Mouse (Mus musculus): ENCODE results near the gene Clasp2.

GRCm38 (mm10) chr9:113837001-113837400 is 95.7 kb downstream of the Clasp2 start:
- TF ChIP-seq CTCF (IDR thresholded peaks at IDR 0.05; ENCODE audit: extremely low read depth, insufficient read length, insufficient replicate concordance, low read depth, low read length) (no peak), POLR2A (IDR thresholded peaks at IDR 0.05; ENCODE audit: low read depth, low read length) (no peak)

Measured in small intestine, adult 2 months (tissue).